Mouse (Mus musculus) heart, embryonic 12.5 days (tissue): Measurements from ENCODE around the gene Syt2. TPM values are rescaled to one million over a fixed set of nuclear protein-coding genes. Genes with fewer than 3 reads are reported as not detected.

Source experiments
- ATAC-seq: fragments of 200-750 bp; cut with Nextera tagmentation; 2 replicates; pipeline ENCODE4 v1.8.0; 2017; ENCODE audit warnings: moderate TSS enrichment, moderate library complexity; ENCODE audit not compliant: insufficient number of reproducible peaks, low FRiP score
- H3K27ac ChIP-seq: fragments of 300-500 bp; sonication (generic); 2 replicates; pipeline ENCODE4 v1.5.1; 2016; ENCODE audit warnings: mild to moderate bottlenecking, moderate library complexity; ENCODE audit not compliant: poor library complexity, severe bottlenecking
- H3K27me3 ChIP-seq: fragments of 300-500 bp; sonication (generic); replicated peaks from 2 replicates; pipeline ENCODE4 v1.6.1; 2016; ENCODE audit warnings: mild to moderate bottlenecking, moderate library complexity
- H3K36me3 ChIP-seq: fragments of 300-500 bp; sonication (generic); 2 replicates; pipeline ENCODE4 v1.6.1; 2016; ENCODE audit warnings: mild to moderate bottlenecking, moderate library complexity
- H3K4me1 ChIP-seq: fragments of 300-500 bp; sonication (generic); replicated peaks from 2 replicates; pipeline ENCODE4 v1.6.1; 2016; ENCODE audit warnings: mild to moderate bottlenecking
- H3K4me2 ChIP-seq: fragments of 300-500 bp; sonication (generic); 2 replicates; pipeline ENCODE4 v1.6.1; 2016; ENCODE audit warnings: mild to moderate bottlenecking, moderate library complexity
- H3K4me3 ChIP-seq: fragments of 300-500 bp; sonication (generic); 2 replicates; pipeline ENCODE4 v1.5.1; 2016; ENCODE audit warnings: mild to moderate bottlenecking
- H3K9ac ChIP-seq: fragments of 300-500 bp; sonication (generic); 2 replicates; pipeline ENCODE4 v1.6.1; 2016; ENCODE audit warnings: mild to moderate bottlenecking, moderate library complexity
- H3K9me3 ChIP-seq: fragments of 300-500 bp; sonication (generic); replicated peaks from 2 replicates; pipeline ENCODE4 v1.6.1; 2016; ENCODE audit warnings: mild to moderate bottlenecking, moderate library complexity
- WGBS: fragments of 180-500 bp; shearing (Covaris S2); methylation state at CpG from one replicate; pipeline ENCODE4 v1.1.7; 2016; 5-methylcytosine and 5-hydroxymethylcytosine counted together
- polyA plus RNA-seq: library from polyadenylated mRNA; unstranded; fragments of >200 nt; fragmentation: Nextera tagmentation; extraction: Ambion mirVana; gene quantifications from 2 replicates; pipeline ENCODE4 v1.2.1, GENCODE M21; 2016

Gene Syt2
- polyA plus RNA-seq, 1 experiment from 2014 or later = 0.23 TPM

GRCm38 (mm10) chr1:134629455-134629854 lies 17.0 kb upstream of the Syt2 start:
- Histone ChIP-seq H3K4me1 (no peaks in the 10 kb centered on the region), H3K4me2 (no peak overlapping the region), H3K9ac (no peak overlapping the region), H3K4me3 (no peak overlapping the region), H3K27me3 (no peaks in the 10 kb centered on the region), H3K36me3 (peaks cover 97% of the 10 kb centered on the region), H3K27ac (no peak overlapping the region), H3K9me3 (no peaks in the 10 kb centered on the region)
- ATAC-seq = no peak
- 84% methylated on average over 10 of the region's 10 CpGs for WGBS

GRCm38 (mm10) chr1:134634296-134634695 lies 12.2 kb upstream of the Syt2 start:
- H3K4me3 ChIP-seq = no peak overlapping the region
- H3K27ac ChIP-seq = no peak overlapping the region
- H3K9me3 ChIP-seq = no peaks in the 10 kb centered on the region
- H3K4me1 ChIP-seq = no peaks in the 10 kb centered on the region
- H3K9ac ChIP-seq = no peak overlapping the region
- H3K27me3 ChIP-seq = no peaks in the 10 kb centered on the region; the same call in 1 of the 2 replicates
- ATAC-seq = no peak
- no peak overlapping the region for H3K4me2 ChIP-seq
- WGBS = 76% methylated on average over 7 of the region's 7 CpGs
- peaks cover 52% of the 10 kb centered on the region for H3K36me3 ChIP-seq

- WGBS = 74% methylated on average over 3 of the region's 3 CpGs
- ATAC-seq = no peak; the same call in 1 of the 2 replicates
- H3K27me3 ChIP-seq = peaks cover 3% of the 10 kb centered on the region
- H3K27ac ChIP-seq = no peak overlapping the region
- peaks cover 32% of the 10 kb centered on the region for H3K36me3 ChIP-seq
- no peak overlapping the region for H3K4me3 ChIP-seq
- H3K9ac ChIP-seq = no peak overlapping the region
- H3K4me1 ChIP-seq = no peaks in the 10 kb centered on the region
- H3K9me3 ChIP-seq = no peaks in the 10 kb centered on the region
- no peak overlapping the region for H3K4me2 ChIP-seq
Measured at GRCm38 (mm10) chr1:134636245-134636644, 10.2 kb upstream of the Syt2 start.

- no peak overlapping the region for H3K27ac ChIP-seq
- ATAC-seq = no peak
- 10% methylated on average over 3 of the region's 3 CpGs for WGBS
- no peak overlapping the region for H3K4me2 ChIP-seq
- peaks cover 29% of the 10 kb centered on the region for H3K36me3 ChIP-seq
- H3K4me3 ChIP-seq = no peak overlapping the region
- no peak overlapping the region for H3K9ac ChIP-seq
- H3K27me3 ChIP-seq = peaks cover 5% of the 10 kb centered on the region
- H3K9me3 ChIP-seq = no peaks in the 10 kb centered on the region
- H3K4me1 ChIP-seq = no peaks in the 10 kb centered on the region
Measured at GRCm38 (mm10) chr1:134636684-134637083, 9.8 kb upstream of the Syt2 start.

GRCm38 (mm10) chr1:134638041-134638440 lies 8.4 kb upstream of the Syt2 start:
- peaks cover 19% of the 10 kb centered on the region for H3K27me3 ChIP-seq
- no peaks in the 10 kb centered on the region for H3K4me1 ChIP-seq
- ATAC-seq = no peak
- H3K9me3 ChIP-seq = no peaks in the 10 kb centered on the region
- WGBS = 49% methylated on average over 3 of the region's 3 CpGs
- H3K36me3 ChIP-seq = peaks cover 15% of the 10 kb centered on the region
- H3K27ac ChIP-seq = no peak overlapping the region
- H3K4me2 ChIP-seq = no peak overlapping the region
- no peak overlapping the region for H3K4me3 ChIP-seq
- no peak overlapping the region for H3K9ac ChIP-seq

- ATAC-seq = no peak
- no peaks in the 10 kb centered on the region for H3K4me1 ChIP-seq
- no peaks in the 10 kb centered on the region for H3K9me3 ChIP-seq
- H3K27me3 ChIP-seq = peaks cover 22% of the 10 kb centered on the region
- H3K4me3 ChIP-seq = no peak overlapping the region
- no peak overlapping the region for H3K27ac ChIP-seq
- peaks cover 11% of the 10 kb centered on the region for H3K36me3 ChIP-seq
- H3K4me2 ChIP-seq = no peak overlapping the region
- 36% methylated on average over 7 of the region's 7 CpGs for WGBS
- no peak overlapping the region for H3K9ac ChIP-seq
Measured at GRCm38 (mm10) chr1:134638522-134638921, 8.0 kb upstream of the Syt2 start.

- Histone ChIP-seq H3K4me2 (no peak overlapping the region), H3K36me3 (peaks cover 1% of the 10 kb centered on the region), H3K4me1 (no peaks in the 10 kb centered on the region), H3K9ac (no peak overlapping the region), H3K27me3 (peaks cover 31% of the 10 kb centered on the region), H3K9me3 (no peaks in the 10 kb centered on the region), H3K4me3 (no peak overlapping the region), H3K27ac (no peak overlapping the region)
- WGBS = 72% methylated on average over 6 of the region's 6 CpGs
- ATAC-seq = no peak
Measured at GRCm38 (mm10) chr1:134639460-134639859, 7.0 kb upstream of the Syt2 start.

GRCm38 (mm10) chr1:134641507-134641906 lies 5.0 kb upstream of the Syt2 start:
- H3K9me3 ChIP-seq = no peaks in the 10 kb centered on the region
- peaks cover 9% of the 10 kb centered on the region for H3K4me1 ChIP-seq
- H3K4me3 ChIP-seq = no peak overlapping the region
- H3K9ac ChIP-seq = no peak overlapping the region
- no peak overlapping the region for H3K4me2 ChIP-seq
- H3K27ac ChIP-seq = no peak overlapping the region
- no peaks in the 10 kb centered on the region for H3K36me3 ChIP-seq
- H3K27me3 ChIP-seq = peaks cover 51% of the 10 kb centered on the region
- no peak for ATAC-seq
- WGBS = 26% methylated on average over 3 of the region's 3 CpGs

- Histone ChIP-seq H3K4me3 (no peak overlapping the region), H3K27ac (no peak overlapping the region), H3K9ac (no peak overlapping the region), H3K36me3 (no peaks in the 10 kb centered on the region), H3K4me2 (no peak overlapping the region), H3K27me3 (peaks cover 72% of the 10 kb centered on the region), H3K4me1 (peaks cover 16% of the 10 kb centered on the region), H3K9me3 (no peaks in the 10 kb centered on the region)
- ATAC-seq = no peak
- WGBS = 61% methylated on average over 6 of the region's 6 CpGs
Measured at GRCm38 (mm10) chr1:134643702-134644101, 2.8 kb upstream of the Syt2 start.

- Histone ChIP-seq H3K36me3 (no peaks in the 10 kb centered on the region), H3K9me3 (no peaks in the 10 kb centered on the region), H3K4me3 (peak overlapping the region; percentile 56), H3K4me2 (peak overlapping the region; percentile 93), H3K27ac (no peak overlapping the region), H3K9ac (no peak overlapping the region), H3K4me1 (peaks cover 16% of the 10 kb centered on the region), H3K27me3 (peaks cover 85% of the 10 kb centered on the region)
- 15% methylated on average over 16 of the region's 16 CpGs for WGBS
- no peak for ATAC-seq
Measured at GRCm38 (mm10) chr1:134645408-134646200, 873 bp upstream of the Syt2 start.

GRCm38 (mm10) chr1:134646963-134647282 lies 446 bp downstream of the Syt2 start:
- Histone ChIP-seq H3K4me1 (peaks cover 23% of the 10 kb centered on the region), H3K4me2 (peak overlapping the region; percentile 93), H3K27me3 (peaks cover 84% of the 10 kb centered on the region), H3K27ac (no peak overlapping the region), H3K9ac (peak overlapping the region; percentile 56; the same call in 1 of the 2 replicates), H3K4me3 (peak overlapping the region; percentile 56), H3K9me3 (no peaks in the 10 kb centered on the region), H3K36me3 (no peaks in the 10 kb centered on the region)
- WGBS = 1% methylated on average over 28 of the region's 28 CpGs
- ATAC-seq = no peak

- Histone ChIP-seq H3K36me3 (no peaks in the 10 kb centered on the region), H3K4me1 (peaks cover 26% of the 10 kb centered on the region), H3K9me3 (no peaks in the 10 kb centered on the region), H3K27ac (no peak overlapping the region), H3K4me3 (0 out of 2 replicates have a peak overlapping the region, but pooled peaks have one; percentile 56), H3K27me3 (peaks cover 78% of the 10 kb centered on the region), H3K4me2 (no peak overlapping the region), H3K9ac (no peak overlapping the region)
- 30% methylated on average over 7 of the region's 7 CpGs for whole genome bisulfite sequencing
- no peak for ATAC-seq
Measured at GRCm38 (mm10) chr1:134647591-134647990, 1.1 kb downstream of the Syt2 start.
